In genomic region chr10:94991564-94992097, GRCm38 (mm10) we compare ENCODE assay signal across 8 mouse cellular contexts. TPM values are rescaled to one million over a fixed set of nuclear protein-coding genes. Genes with fewer than 3 reads are reported as not detected.
DNase-seq lines count a peak whose midpoint lies in the region; ATAC-seq and TF ChIP-seq lines count a peak whose summit lies in the region.

No protein-coding gene starts in this region.

- H3K27me3 ChIP-seq in heart, embryonic 14.5 days (ENCODE audit: control insufficient read depth, insufficient read depth, low read length), result no peaks in the 10 kb centered on the region
- H3K27me3 ChIP-seq in liver, embryonic 12.5 days (replicated peaks), result peaks cover 21% of the 10 kb centered on the region
- no peaks in the 10 kb centered on the region for H3K27me3 ChIP-seq in neural tube, embryonic 11.5 days (ENCODE audit: control insufficient read depth, insufficient read depth, low read length)
- no peaks in the 10 kb centered on the region for H3K27me3 ChIP-seq in stomach, embryonic 16.5 days (ENCODE audit: control insufficient read depth, insufficient read depth, low read length)

- TF ChIP-seq POLR2A in bone marrow macrophage, adult 2 months (IDR thresholded peaks at IDR 0.05; ENCODE audit: borderline replicate concordance, low read depth, low read length), result no peak

- H3K36me3 ChIP-seq in heart, embryonic 14.5 days (ENCODE audit: control insufficient read depth, insufficient read depth, low read length), result no peaks in the 10 kb centered on the region
- H3K36me3 ChIP-seq in liver, embryonic 12.5 days, result no peaks in the 10 kb centered on the region
- H3K36me3 ChIP-seq in neural tube, embryonic 11.5 days (ENCODE audit: control insufficient read depth, insufficient read depth, low read length), result no peaks in the 10 kb centered on the region
- no peaks in the 10 kb centered on the region for H3K36me3 ChIP-seq in stomach, embryonic 16.5 days (ENCODE audit: control insufficient read depth, insufficient read depth, low read length)

- H3K9me3 ChIP-seq in heart, embryonic 14.5 days (ENCODE audit: control insufficient read depth, low read length), result no peaks in the 10 kb centered on the region
- H3K9me3 ChIP-seq in liver, embryonic 12.5 days (replicated peaks), result no peaks in the 10 kb centered on the region
- no peaks in the 10 kb centered on the region for H3K9me3 ChIP-seq in neural tube, embryonic 11.5 days (ENCODE audit: control insufficient read depth, low read length)
- H3K9me3 ChIP-seq in stomach, embryonic 16.5 days (replicated peaks; ENCODE audit: control insufficient read depth, low read length), result no peaks in the 10 kb centered on the region

- peak; percentile 80 for DNase-seq in A20 (ENCODE audit: low read depth, low spot score)
- peak; percentile 63 for DNase-seq in fibroblast of lung, adult 2 months (ENCODE audit: low read depth)
- DNase-seq in kidney, postnatal 10 days, result peak; percentile 81
- peak; percentile 79 for DNase-seq in neural tube, embryonic 11.5 days (ENCODE audit: low spot score)

- peak overlapping the region; percentile 68 for H3K4me2 ChIP-seq in heart, embryonic 14.5 days (ENCODE audit: low read length)
- peak overlapping the region; percentile 50 for H3K4me2 ChIP-seq in liver, embryonic 12.5 days
- H3K4me2 ChIP-seq in neural tube, embryonic 11.5 days (ENCODE audit: low read depth), result peak overlapping the region; percentile 30
- H3K4me2 ChIP-seq in stomach, embryonic 16.5 days (ENCODE audit: low read depth, low read length), result peak overlapping the region; percentile 54

- H3K4me3 ChIP-seq in bone marrow macrophage, adult 2 months (ENCODE audit: insufficient read depth, low read length), result peak overlapping the region; percentile 45
- H3K4me3 ChIP-seq in heart, embryonic 14.5 days (ENCODE audit: control insufficient read depth in 1 of 2, insufficient read depth in 1 of 2, low read depth in 1 of 2, low read length in 2 of 2), result peak overlapping the region; percentile 23 to 34
- no peak overlapping the region for H3K4me3 ChIP-seq in liver, embryonic 12.5 days
- H3K4me3 ChIP-seq in neural tube, embryonic 11.5 days (ENCODE audit: low read depth, low read length), result no peak overlapping the region
- peak overlapping the region; percentile 5 for H3K4me3 ChIP-seq in stomach, embryonic 16.5 days (replicated peaks; ENCODE audit: low read length)

- no peak overlapping the region for H3K27ac ChIP-seq in bone marrow macrophage, adult 2 months (ENCODE audit: insufficient read depth, low read depth, low read length)
- peak overlapping the region; percentile 65 to 84 for H3K27ac ChIP-seq in heart, embryonic 14.5 days (replicated peaks in 1 of 2; ENCODE audit: control insufficient read depth in 1 of 2, insufficient read depth in 1 of 2, low read depth in 2 of 2, low read length in 2 of 2)
- no peak overlapping the region for H3K27ac ChIP-seq in liver, embryonic 12.5 days
- no peak overlapping the region for H3K27ac ChIP-seq in neural tube, embryonic 11.5 days (ENCODE audit: low read depth, low read length)
- H3K27ac ChIP-seq in stomach, embryonic 16.5 days (ENCODE audit: low read length), result peak overlapping the region; percentile 69

- no peaks in the 10 kb centered on the region for H3K4me1 ChIP-seq in bone marrow macrophage, adult 2 months (ENCODE audit: control insufficient read depth, insufficient read depth, low read length)
- H3K4me1 ChIP-seq in heart, embryonic 14.5 days (ENCODE audit: control insufficient read depth in 2 of 2, insufficient read depth in 2 of 2, low read length in 2 of 2), result peaks cover 12 to 18% of the 10 kb centered on the region in 2 experiments
- H3K4me1 ChIP-seq in liver, embryonic 12.5 days, result peaks cover 7% of the 10 kb centered on the region; the same call in 1 of the 2 replicates
- H3K4me1 ChIP-seq in neural tube, embryonic 11.5 days (ENCODE audit: control insufficient read depth, insufficient read depth, low read length), result no peaks in the 10 kb centered on the region
- H3K4me1 ChIP-seq in stomach, embryonic 16.5 days (ENCODE audit: control insufficient read depth, insufficient read depth, low read length), result 0 out of 2 replicates have a peak, but pooled peaks cover 6% of the 10 kb centered on the region

- WGBS in heart, embryonic 14.5 days, result 13% methylated on average over 17 of the region's 17 CpGs
- WGBS in liver, embryonic 12.5 days (ENCODE audit: insufficient replicate concordance), result 22% methylated on average over 17 of the region's 17 CpGs
- WGBS in neural tube, embryonic 11.5 days, result 21% methylated on average over 17 of the region's 17 CpGs
- WGBS in stomach, embryonic 16.5 days, result 15% methylated on average over 17 of the region's 17 CpGs

- no peak for ATAC-seq in heart, embryonic 14.5 days (ENCODE audit: insufficient number of reproducible peaks, insufficient read depth, low FRiP score, low read depth)
- no peak for ATAC-seq in liver, embryonic 12.5 days
- 0 out of 2 replicates have a peak, but pooled peaks have one; percentile 38 for ATAC-seq in neural tube, embryonic 11.5 days (ENCODE audit: insufficient read depth, low FRiP score, low TSS enrichment)
- ATAC-seq in stomach, embryonic 16.5 days (ENCODE audit: insufficient read depth, low FRiP score), result no peak

- peak overlapping the region; percentile 30; the same call in 1 of the 2 replicates for H3K9ac ChIP-seq in heart, embryonic 14.5 days (ENCODE audit: low read length)
- no peak overlapping the region for H3K9ac ChIP-seq in liver, embryonic 12.5 days
- H3K9ac ChIP-seq in neural tube, embryonic 11.5 days (ENCODE audit: low read length), result no peak overlapping the region; the same call in 1 of the 2 replicates
- 0 out of 2 replicates have a peak overlapping the region, but pooled peaks have one; percentile 44 for H3K9ac ChIP-seq in stomach, embryonic 16.5 days (ENCODE audit: low read length)

- peak; percentile 82 for TF ChIP-seq CTCF in bone marrow macrophage, adult 2 months (IDR thresholded peaks at IDR 0.05; ENCODE audit: low read depth, low read length)

RNA-seq across cellular contexts. Expression of gene Plxnc1, which starts 47.0 kb away (rescaled TPM):
- 76.7 and 82.8 TPM in 2 replicates for polyA plus RNA-seq in bone marrow macrophage, adult 2 months (2012; ENCODE audit: insufficient read depth, insufficient read length, missing spikeins)
- 6.0 and 6.9 TPM in 2 replicates for polyA plus RNA-seq in heart, embryonic 14.5 days (2014; fragmentation: Nextera tagmentation; extraction: Ambion mirVana)
- polyA plus RNA-seq in liver, embryonic 12.5 days (2016; fragmentation: Nextera tagmentation; extraction: Ambion mirVana), result 3.9 and 4.4 TPM in 2 replicates
- polyA plus RNA-seq in neural tube, embryonic 11.5 days (2014; fragmentation: Nextera tagmentation; extraction: Ambion mirVana), result 3.1 and 4.2 TPM in 2 replicates
- 1.2 and 1.9 TPM in 2 replicates for polyA plus RNA-seq in stomach, embryonic 16.5 days (2015; fragmentation: Nextera tagmentation; extraction: Ambion mirVana)

Comparison
In these comparisons a context has a peak if more than half of its experiments do, and no peak if none do; other contexts are left out.
1. H3K27ac ChIP-seq: peak in heart, embryonic 14.5 days (2 of 2) and stomach, embryonic 16.5 days (single experiment); none in bone marrow macrophage, adult 2 months (single experiment), liver, embryonic 12.5 days (single experiment) and neural tube, embryonic 11.5 days (single experiment).
2. H3K4me3 ChIP-seq: peak in bone marrow macrophage, adult 2 months (single experiment), heart, embryonic 14.5 days (2 of 2) and stomach, embryonic 16.5 days (single experiment); none in liver, embryonic 12.5 days (single experiment) and neural tube, embryonic 11.5 days (single experiment).
3. H3K9ac ChIP-seq: peak in heart, embryonic 14.5 days (single experiment) and stomach, embryonic 16.5 days (single experiment); none in liver, embryonic 12.5 days (single experiment) and neural tube, embryonic 11.5 days (single experiment).
4. Peak in every context shown above with its lines, with median percentiles within 50 percentile points of each other: DNase-seq and H3K4me2 ChIP-seq.